Mouse (Mus musculus) G1E (cell line): ENCODE measurements around the gene Atg101.

Experiments
- CTCF ChIP-seq: IDR thresholded peaks from 2 replicates; pipeline ENCODE4 v1.5.1; 2012; ENCODE audit warnings: low read depth, low read length, inconsistent platforms, mixed read lengths
- GATA1 ChIP-seq: IDR thresholded peaks from 2 replicates; pipeline ENCODE4 v1.6.1; 2012; ENCODE audit warnings: borderline replicate concordance, low read length, inconsistent platforms, mixed read lengths
- GATA2 ChIP-seq: IDR thresholded peaks from 2 replicates; pipeline ENCODE4 v1.6.1; 2012; ENCODE audit warnings: low read depth, low read length, inconsistent platforms, borderline replicate concordance
- POLR2AphosphoS5 ChIP-seq: IDR thresholded peaks from 2 replicates; pipeline ENCODE4 v1.6.1; 2012; ENCODE audit warnings: low read depth, low read length, inconsistent platforms; ENCODE audit not compliant: insufficient replicate concordance
- TAL1 ChIP-seq: conservative IDR thresholded peaks from 2 replicates; pipeline ENCODE4 v1.6.1; 2012; ENCODE audit warnings: low read depth, low read length, inconsistent platforms, mixed read lengths

- TF ChIP-seq TAL1 (no peak), GATA1 (no peak), CTCF (no peak), POLR2AphosphoS5 (no peak), GATA2 (no peak)
Observed at GRCm38 (mm10) chr15:101292012-101292411, 7.9 kb downstream of the Atg101 start.
